Mouse (Mus musculus): ENCODE measurements at regions not wholly inside any gene's neighbourhood (a gene's known extent, or its start where the extent isn't known, plus 50 kb on each side); places are given as distances from the start of the nearest gene placed in this dataset.

DNA sequence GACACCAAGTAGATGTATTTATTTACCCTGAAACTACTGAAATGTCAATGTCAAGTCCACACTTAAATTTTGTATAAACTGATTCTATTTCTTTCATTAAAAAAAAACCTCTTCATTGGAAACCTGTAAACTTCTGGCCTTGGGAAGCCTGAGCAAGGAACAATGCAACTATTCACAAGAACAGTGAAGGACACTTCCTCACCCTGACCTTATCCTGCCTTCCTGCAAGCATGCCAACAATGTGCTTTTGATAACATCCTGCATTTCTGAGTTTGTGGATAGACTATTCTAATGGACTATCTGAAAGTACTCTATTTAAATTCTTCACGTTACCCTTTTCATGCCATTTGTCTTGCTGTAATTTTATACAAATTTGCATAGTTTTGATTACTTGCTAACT lies 53.1 kb upstream of the Nabp1 start:
- DNase-seq (ENCODE audit: low spot score), result no peak

DNA sequence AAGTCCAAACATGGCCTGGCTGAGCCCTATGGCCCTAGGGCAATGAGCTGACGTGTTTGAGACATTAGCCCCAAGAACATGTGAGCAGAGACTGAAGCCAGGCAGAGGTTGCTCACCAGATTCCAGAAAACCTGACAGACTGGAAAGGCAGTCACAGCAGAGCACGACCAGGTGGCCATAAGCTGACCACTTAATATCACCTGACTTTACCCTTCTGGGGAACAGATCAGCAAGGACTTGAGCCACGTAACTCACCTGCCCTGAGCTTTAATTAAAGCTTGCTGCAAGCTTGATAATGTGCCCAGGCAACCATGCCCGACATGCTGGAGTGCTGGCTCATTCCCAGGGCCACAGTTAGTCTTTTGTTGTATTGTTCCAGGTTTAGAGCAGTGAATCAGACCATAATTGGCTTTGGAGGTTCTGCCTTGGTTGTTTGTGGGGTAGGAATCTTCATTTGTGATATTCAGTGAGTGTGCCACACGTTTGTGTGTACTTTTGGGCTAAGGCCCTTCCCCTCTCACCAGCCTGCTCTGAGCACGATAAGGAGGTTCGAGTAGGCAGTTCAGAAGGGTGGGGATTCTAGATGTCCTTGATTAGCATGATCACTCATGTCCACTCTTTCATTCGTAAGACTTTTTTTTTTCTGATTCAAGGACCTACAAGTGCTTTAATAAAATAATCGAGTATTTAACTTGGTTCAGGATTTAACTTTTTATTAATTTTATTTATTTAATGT lies 52.1 kb upstream of the Nabp1 start:
- DNase-seq (ENCODE audit: low spot score), result no peak

DNA sequence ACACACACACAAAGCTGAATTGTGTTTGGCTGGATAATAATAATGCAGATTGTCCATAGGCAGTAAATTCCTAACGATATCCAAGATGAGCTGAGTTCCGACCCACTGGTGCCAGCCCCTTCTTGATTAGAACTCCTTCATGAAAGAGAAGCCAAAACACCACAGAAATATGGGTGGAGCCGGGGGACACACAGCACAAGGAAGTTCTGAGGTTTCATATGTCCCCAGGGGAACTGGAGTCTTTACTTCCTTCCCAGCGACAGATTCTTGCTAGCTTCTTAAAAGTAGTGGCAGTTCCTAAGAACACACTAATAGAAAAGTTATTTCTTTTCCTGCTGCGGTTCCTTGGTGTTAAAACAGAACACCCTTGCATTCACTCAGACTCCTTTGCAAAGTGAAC lies 51.4 kb upstream of the Nabp1 start:
- no peak for DNase-seq (ENCODE audit: low spot score)

- DNase-seq (ENCODE audit: low spot score), result no peak
These were observed 50.4 kb upstream of the Nabp1 start for GRCm38 (mm10) chr1:51528671-51529070.

All from spleen, adult 12 weeks (tissue).